Mouse (Mus musculus): ENCODE data around the gene Mettl24.
"Not testable (repeated sequence)": the region's sequence is repeated elsewhere in the genome, so short reads cannot be mapped to it uniquely, and the experiment has no call there.

The Mettl24 gene

DNA sequence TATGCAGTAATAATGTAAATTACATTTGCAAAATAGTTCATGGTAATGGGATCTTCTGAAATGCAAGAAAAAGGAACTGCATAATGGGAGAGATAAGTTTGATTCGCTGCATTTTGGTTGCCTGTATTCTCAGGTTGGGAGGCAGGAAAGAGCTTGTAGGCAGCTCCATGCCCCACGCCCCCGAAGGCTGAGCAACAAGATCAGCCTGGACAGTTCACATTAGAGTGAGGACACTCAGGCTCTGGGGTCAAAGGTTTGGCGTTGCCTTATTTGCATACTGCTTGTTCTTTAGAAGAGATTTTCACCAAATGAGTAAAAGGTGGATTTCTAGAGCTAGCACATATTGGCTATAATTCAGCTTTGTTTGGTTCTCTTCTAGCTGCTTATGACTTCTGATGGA lies 123.1 kb downstream of the Mettl24 start:
- DNase-seq (ENCODE audit: low spot score in 2 of 2): no peak

DNA sequence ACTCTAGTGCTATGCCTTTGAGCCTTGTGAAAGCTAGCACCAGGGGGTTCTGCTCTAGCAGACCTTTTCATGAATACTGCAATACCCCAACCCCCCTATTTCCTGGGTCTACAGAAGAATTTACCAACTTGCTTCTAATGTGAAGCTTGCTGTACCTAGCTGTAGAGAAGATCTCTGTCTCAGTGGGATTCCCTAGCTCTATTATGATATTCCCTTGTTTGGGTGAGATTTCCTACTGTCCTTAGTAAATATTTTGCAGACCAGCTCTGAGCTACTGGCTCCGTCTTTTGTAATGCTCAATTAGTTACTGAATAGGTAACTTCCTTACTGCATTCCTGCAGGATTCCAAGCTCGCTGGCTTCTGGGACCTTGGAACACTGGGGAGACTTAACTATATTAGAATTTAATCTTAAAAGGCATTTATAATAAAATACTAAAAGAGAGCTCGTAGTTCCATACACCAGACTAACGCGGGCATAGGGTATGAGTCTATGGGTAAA lies 126.4 kb downstream of the Mettl24 start:
- DNase-seq (ENCODE audit: low spot score in 2 of 2): not testable (repeated sequence)

DNA sequence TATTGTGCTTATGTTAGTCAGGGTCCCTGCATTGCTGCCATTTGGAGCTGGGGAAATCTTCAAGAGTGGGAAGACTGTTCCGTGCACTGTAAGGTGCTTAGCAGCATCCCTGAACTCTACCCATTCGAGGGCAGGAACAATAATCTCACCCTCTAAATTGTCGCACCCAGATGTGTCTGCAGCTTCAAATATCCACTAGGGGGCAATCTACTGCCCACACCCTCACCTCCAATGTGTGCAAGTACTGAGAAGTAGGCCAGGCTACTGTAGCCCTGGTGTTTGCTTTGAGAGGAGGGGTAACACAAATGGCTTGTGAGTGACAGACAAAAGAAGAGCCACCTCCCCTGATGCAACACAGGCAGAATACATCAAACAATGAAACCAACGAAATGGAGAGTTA lies 130.5 kb downstream of the Mettl24 start:
- DNase-seq (ENCODE audit: low spot score in 2 of 2): no peak

DNA sequence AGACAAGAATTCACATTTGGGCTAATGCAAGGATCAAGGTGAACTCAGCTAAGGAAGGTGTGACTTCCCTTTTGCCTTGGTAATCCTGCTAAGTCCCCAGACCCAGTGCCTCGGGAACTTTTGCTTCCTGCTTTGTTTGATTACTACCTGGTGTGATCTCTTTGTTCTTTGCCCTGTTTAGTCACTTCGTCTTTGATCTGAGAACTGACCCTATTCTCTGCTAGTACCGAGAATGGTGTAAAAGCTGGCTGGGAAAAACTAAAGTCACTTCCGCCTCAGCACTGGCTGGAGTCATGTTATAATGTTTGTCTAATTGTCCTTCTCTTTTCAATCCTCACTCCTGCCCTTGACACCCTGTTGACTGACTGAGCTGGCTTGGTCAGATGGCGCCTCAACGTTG lies 133.4 kb downstream of the Mettl24 start:
- DNase-seq (ENCODE audit: low spot score in 2 of 2): no peak

DNA sequence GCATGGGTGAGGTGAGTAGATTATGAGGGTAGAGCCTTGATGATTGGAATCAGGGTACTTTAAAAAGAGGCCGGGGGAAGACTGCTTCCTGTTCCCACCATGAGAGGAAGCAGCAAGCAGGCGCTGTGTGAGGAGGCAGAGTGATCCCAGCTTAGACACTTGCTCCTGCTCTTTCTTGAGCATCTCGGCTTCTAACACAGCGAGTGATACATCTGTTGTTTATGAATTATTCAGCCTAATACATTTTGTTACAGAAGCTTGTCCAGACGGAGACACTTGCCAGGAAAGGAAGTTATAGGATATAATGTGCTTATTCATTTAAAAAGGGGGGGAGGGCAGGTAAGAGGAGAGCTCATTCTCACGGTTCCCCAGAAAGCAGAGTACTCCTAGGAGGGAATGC lies 142.9 kb downstream of the Mettl24 start:
- no peak for DNase-seq (ENCODE audit: low spot score in 2 of 2)

DNA sequence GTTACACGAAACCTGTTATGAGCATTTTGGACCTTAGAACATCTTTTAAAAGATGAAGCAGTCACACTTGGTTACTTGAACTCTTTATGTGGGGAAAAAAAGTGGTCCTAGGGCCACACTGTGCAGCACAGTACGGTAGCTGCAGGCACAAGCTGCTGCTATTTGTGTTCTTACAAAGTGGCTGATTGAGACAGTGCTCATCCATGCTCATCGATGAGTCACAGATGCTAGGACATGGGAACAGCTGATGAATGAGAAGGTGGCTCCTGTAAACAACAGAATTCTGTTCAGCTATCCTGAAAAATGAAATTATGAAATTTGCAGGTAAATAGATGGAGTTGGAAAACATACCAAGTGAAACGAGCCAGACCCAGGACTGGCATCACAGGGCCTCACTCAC lies 144.6 kb downstream of the Mettl24 start:
- no peak for DNase-seq (ENCODE audit: low spot score in 2 of 2)

DNA sequence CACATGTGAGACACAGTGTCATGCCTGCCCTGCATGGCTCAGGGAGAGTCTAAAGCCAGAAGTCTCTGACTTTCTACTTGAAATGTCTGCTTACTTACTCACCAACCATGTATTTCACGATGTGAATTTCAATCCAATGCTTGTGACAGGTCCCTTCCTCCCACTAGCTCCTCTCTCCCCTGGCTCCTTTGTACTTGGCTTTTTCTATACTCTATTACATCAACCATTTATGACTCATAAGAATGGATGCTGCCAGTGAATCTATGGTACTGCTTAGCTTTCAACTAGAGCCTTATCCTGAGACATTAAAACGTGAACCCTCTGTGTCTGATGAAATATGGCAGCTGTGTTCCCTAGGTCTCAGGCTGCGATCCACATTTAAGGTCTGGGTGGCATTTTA lies 147.2 kb downstream of the Mettl24 start:
- no peak for DNase-seq (ENCODE audit: low spot score in 2 of 2)

DNA sequence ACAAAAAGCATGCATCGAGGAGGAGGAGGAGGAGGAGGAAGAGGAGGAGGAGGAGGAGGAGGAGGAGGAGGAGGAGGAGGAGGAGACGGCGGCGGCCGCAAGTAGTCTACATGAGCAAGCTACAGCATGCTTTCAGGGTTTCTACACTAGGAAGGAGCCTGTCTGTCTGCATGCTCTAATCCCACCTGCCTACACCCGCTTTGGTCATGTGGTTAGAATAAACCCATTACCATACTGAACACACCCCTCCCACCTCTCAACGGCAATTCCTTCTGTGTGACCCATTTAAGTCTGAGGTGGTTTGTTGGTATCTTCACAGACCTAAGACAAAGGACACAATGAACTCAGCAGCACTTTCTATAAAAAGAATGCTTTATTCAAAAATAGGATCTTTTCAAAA lies 148.2 kb downstream of the Mettl24 start:
- no peak for DNase-seq (ENCODE audit: low spot score in 2 of 2)

DNA sequence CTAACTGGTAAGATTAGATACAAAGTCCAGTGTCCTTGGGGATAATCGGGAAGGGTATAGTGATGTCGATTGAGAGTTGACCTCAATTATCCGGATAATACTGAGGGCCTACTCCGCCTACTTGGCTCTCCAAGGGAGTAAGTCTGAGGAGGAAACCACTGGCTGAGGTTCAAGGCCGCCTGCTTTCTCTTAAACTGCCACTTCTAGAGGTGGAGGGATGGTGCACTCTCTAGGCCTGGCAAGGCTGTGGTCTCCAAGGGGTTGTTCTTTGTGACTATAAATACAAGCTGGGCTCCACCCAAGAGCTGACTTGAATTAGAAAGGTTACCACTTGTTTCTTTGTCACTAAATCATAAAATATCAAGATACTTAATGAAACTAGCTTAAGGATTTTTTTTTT lies 157.0 kb downstream of the Mettl24 start:
- peak; percentile 9 to 19 for DNase-seq (ENCODE audit: low spot score in 2 of 2)

DNA sequence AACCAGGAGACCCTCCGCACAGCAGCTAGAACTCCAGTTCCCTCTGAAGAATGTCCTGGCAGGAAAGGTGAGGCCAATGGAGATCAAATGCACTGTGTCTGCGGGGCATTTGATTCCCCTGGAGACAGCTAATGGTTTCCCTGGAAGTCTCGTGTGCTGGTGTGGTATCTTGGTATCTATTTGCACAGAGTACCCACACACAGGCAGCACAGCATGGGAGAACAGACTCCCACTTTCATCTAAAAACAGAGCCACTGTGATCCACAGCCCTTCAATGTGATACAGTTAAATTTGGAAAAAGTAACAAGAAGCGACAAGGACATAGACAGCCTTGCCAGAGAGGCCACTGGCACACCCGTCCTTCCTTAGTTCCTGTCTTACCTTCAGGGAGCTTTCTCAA lies 160.8 kb downstream of the Mettl24 start:
- no peak for DNase-seq (ENCODE audit: low spot score in 2 of 2)

DNA sequence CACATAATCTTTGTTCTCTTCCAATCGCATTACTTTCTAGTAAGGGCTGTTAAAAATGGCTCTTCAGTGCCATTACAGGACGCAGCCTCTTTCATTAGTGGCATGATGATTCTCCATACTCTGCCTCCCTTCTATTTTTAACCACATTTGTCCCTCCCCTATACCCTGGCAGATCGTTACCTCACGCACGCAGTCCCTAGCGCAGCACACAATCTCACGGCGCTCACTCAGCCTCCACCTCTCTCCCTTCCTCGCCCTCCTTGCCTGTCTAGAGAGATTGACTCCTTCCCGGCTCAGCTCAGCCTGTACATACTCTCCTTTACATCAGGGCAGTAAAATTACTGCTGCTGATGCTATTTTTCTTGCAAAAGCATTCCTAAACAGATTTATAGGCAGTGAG lies 161.5 kb downstream of the Mettl24 start:
- peak in 1 of 2 experiments; percentile 6 for DNase-seq (ENCODE audit: low spot score in 2 of 2)

DNA sequence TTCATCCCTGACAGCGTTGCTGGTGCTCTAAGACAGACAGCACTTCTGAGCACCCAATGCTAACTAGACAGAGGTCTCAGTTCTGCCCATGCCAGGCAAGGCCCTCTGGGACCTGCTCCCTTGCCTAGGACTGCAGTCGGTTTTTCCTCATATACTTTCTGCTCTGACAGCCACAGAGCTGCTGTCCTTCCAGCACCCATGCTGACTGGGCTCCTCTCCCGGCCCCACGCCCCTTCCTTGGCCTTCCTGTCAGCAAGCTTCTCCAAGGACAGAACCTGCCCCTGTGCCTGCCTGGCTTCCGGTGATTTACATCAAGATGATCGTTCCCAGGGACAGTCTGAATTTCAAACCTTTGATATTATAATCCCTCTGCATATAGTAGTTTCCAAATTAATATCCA lies 162.5 kb downstream of the Mettl24 start:
- DNase-seq (ENCODE audit: low spot score in 2 of 2): no peak

DNA sequence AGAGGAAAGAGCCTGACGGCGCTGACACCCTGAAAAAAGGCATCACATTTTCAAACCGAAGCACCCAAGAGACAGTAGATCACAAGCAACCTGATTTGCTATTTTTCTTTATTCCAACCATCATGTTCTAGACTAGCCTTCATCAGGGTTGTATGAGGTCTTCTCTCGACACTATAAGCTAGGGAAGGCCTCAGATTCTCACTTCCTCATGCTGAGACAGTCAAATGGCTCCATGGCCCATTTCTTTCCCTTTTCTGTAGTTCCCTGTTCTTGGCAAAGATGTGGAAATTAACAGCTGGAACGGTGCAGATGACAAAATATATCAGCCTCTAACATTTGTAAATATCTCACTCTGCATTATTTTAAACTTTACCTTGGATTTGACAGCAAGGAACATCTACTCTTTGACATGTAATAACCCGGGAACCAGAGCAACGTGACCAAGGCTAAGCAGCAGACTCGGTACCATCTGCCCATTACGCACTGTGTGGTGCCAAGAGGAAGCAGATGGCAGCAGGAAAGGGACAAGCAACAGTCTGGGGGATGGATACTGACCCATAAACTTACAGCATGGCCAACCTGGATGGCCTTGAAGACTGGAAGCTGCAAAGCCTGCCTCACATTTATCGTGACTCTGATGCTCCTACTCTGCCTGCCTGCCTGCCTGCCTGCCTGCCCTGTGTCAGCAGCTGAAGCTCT lies 164.2 kb downstream of the Mettl24 start:
- DNase-seq (ENCODE audit: low spot score in 2 of 2): no peak

DNA sequence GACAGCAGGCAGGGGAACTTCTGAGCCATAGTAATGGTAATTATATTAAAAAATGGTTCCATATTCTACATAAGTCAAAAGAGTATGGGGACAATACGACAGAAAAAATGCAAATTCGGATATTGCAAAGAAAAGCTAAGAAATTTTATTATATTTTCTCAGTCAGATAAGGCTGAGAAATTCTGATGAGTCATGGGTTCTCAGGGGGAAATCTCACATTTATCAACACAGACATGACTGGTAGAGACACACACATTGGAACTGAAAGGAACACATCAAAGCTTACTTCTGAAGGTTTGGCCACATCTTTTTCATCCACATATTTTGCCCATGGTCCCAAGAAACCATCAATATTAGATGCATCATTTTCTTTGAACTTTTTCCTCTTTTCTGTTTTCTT lies 167.6 kb downstream of the Mettl24 start:
- DNase-seq (ENCODE audit: low spot score in 2 of 2): no peak

DNA sequence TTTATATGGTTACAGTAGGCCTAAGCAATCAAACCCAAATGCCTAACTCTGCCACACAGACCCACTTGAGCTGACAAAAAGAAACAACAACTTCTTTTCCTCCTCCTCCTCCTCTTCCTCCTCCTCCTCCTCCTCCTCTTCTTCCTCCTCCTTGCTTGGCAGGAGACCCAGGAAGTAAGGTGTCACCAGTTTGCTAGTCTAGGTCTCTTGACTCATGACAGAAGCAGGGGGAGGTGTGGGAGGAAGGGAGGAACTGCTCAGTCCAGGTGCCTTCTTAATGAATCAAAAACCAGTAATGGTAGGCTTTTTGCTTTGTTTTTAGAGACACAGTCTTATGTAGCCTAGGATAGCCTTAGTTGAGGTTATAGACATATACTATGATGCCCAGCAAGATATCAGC lies 168.1 kb downstream of the Mettl24 start:
- DNase-seq (ENCODE audit: low spot score in 2 of 2): no peak

DNA sequence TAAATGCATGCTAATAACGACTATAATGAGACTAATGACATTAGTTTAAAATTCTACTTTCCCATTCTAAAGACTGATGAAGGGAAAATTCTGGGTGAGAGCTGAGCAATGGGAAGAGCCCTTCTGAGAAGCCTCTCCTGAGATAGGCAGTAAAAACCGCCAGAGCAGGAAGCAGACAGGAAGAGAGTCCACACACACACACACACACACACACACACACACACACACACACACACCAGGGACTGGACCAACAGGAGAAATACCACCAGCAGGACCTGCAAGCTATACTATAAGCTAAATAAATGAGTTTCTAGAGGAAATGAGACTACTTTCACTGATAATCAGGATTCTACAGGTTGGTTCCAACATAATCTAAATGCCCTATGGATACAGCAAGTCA lies 172.5 kb downstream of the Mettl24 start:
- DNase-seq (ENCODE audit: low spot score in 2 of 2): no peak

DNA sequence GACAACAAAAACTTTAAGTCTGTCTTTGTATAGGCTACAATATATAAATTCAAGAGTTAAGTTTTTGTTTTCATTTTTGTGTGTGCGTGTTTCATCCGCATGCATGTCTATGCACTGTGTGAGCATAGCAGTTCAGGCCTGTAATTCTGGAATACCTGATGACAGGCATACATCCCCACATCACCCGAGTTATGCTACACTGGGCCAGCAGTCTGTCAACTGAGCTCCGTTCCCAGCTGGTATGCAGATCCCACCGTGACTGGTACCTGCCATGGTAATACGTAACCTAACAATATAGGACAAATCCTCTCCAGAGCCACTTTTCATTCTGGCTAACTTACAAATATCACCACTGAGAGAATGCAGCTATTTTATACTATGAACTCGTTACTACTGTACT lies 173.6 kb downstream of the Mettl24 start:
- DNase-seq (ENCODE audit: low spot score in 2 of 2): no peak

DNA sequence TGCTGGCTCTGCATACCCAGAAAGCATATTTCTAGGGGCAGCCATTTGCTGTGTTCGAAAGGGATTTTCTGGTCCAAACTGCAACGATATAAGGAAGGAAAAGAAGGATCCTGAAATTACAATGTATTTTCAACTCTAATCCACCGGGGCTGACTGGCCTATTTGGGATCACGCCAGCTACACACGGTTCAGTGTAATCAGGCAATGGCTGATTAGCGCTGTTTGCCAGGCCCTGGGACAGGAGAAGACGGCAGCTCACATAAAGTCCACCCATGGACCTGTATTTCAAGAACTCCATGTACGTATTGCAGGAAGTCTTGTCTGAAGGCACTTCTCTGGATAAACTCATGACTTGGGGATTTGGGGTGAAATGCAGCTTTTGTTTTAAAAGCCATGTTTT lies 174.5 kb downstream of the Mettl24 start:
- DNase-seq (ENCODE audit: low spot score in 2 of 2): no peak
